Mouse (Mus musculus) central nervous system, embryonic 11.5 days (tissue): ENCODE results near the gene Tert. TPM values are rescaled to one million over a fixed set of nuclear protein-coding genes. Genes with fewer than 3 reads are reported as not detected.

ENCODE experiments used
- polyA plus RNA-seq: library from polyadenylated mRNA; depleted of rRNA; stranded (reverse); fragments of >200 nt; gene quantifications from 2 replicates; pipeline ENCODE4 v1.2.3, GENCODE M21; 2012; rRNA removed

Gene Tert
- 8.5 and 18.7 TPM in 2 replicates for polyA plus RNA-seq

GRCm38 (mm10) chr13:73626745-73627549 lies at the start of gene Tert:
Gene Tert (plus strand): TSS chr13:73626911.

DNA sequence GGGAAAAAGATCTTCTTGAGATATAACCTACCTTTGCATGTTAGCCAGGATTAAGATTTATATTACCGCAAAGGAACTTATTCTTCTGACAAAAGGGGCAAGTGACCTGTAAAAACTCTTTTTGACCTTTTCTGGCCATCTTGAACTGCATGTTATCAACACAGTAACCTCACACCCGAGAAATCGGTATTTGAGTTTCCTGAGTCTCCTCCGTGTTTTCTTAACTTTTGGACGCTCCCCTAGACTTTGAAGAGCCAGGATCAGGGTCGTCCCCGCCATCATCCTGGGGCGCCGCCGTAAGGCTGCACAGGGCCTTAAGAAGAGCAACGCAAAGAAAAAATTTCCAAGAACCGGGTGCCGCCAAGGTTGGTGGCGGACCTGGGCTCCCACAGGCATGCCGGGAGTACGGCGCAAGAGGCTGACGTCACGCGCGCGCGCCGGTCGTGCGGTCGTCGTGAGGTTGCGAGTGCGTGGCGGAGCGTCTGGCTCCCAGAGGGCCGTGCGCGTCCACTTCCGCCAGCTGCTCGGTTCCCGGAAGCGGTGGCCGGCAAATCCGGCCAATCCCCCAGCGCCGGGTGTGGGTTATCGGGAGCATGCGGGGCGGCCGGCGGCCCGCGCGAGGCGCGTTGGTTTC lies 23.1 kb upstream of the Tert start, which contains the start of gene Clptm1l:
Gene Clptm1l, plus strand, starts transcription at position 485 of the 634 bp plus-strand sequence.

GRCm38 (mm10) chr13:73677853-73678252 lies 51.1 kb downstream of the Tert start, which contains the start of gene Slc6a18:
Gene Slc6a18 (minus strand): TSS chr13:73678023.

Other genes with a start within 250 kb of the Tert start
- 66.4 and 74.4 TPM in 2 replicates for gene Lpcat1, start 159.7 kb upstream of the Tert start, polyA plus RNA-seq
- gene Slc6a3, start 90.2 kb upstream of the Tert start, polyA plus RNA-seq: 0.16 and 0.18 TPM in 2 replicates
- 71.7 and 99.7 TPM in 2 replicates for gene Clptm1l, start 22.9 kb upstream of the Tert start, polyA plus RNA-seq
- gene Slc6a18, start 51.1 kb downstream of the Tert start, polyA plus RNA-seq: 0.14 TPM in 1 of 2 replicates, not detected in the other
- 0.16 and 0.17 TPM in 2 replicates for gene Slc6a19, start 78.0 kb downstream of the Tert start, polyA plus RNA-seq
- gene Slc12a7, start 106.2 kb downstream of the Tert start, polyA plus RNA-seq: 44.8 and 61.4 TPM in 2 replicates
- gene Nkd2, start 220.7 kb downstream of the Tert start, polyA plus RNA-seq: 18.1 and 25.7 TPM in 2 replicates